Mouse (Mus musculus): ENCODE measurements around the gene Amy2a2.
"Not testable (repeated sequence)": the region's sequence is repeated elsewhere in the genome, so short reads cannot be mapped to it uniquely, and the experiment has no call there.

GRCm38 (mm10) chr3:113345484-113345883, 11.0 kb downstream of the Amy2a2 start:
- TF ChIP-seq CTCF (IDR thresholded peaks at IDR 0.05; ENCODE audit: control insufficient read depth, insufficient read depth, insufficient replicate concordance, low read depth, low read length); POLR2A (IDR thresholded peaks at IDR 0.05; ENCODE audit: control insufficient read depth, low read depth, low read length): not testable (repeated sequence)
